ENCODE assay signal across 9 mouse cellular contexts in genomic region chr5:113079783-113080182, GRCm38 (mm10). TPM values are rescaled to one million over a fixed set of nuclear protein-coding genes. Genes with fewer than 3 reads are reported as not detected.
A peak's percentile ranks its signal among the peaks of the same experiment; 100 is the strongest.
DNase-seq lines count a peak whose midpoint lies in the region; ATAC-seq and TF ChIP-seq lines count a peak whose summit lies in the region.
"Had no signal": no experiment of that assay in that cellular context is flagged by ENCODE, and none has a peak within 500 bp of the region (broad histone marks: within the 10 kb centered on the region; RNA-seq: fewer than 3 reads in every experiment).

No protein-coding gene starts in this region.

- H3K4me1 ChIP-seq in kidney, embryonic 14.5 days (ENCODE audit: control insufficient read depth, insufficient read depth, low read length) = no peaks in the 10 kb centered on the region
- H3K4me1 ChIP-seq in kidney, embryonic 16.5 days (ENCODE audit: insufficient read depth, low read length) = peaks cover 10% of the 10 kb centered on the region
- H3K4me1 ChIP-seq in ES-E14 (ENCODE audit: control insufficient read depth in 2 of 2, insufficient read depth in 2 of 2, low read length in 2 of 2, poor library complexity in 1 of 2) = peaks cover 2 to 3% of the 10 kb centered on the region in 2 experiments; a peak in 1 of 4 replicates
- peaks cover 8% of the 10 kb centered on the region; the same call in 1 of the 2 replicates for H3K4me1 ChIP-seq in heart, postnatal 0 days (ENCODE audit: control insufficient read depth, insufficient read depth)

- H3K9me3 ChIP-seq in kidney, embryonic 14.5 days (ENCODE audit: control insufficient read depth, low read length) = 0 out of 2 replicates have a peak, but pooled peaks cover 2% of the 10 kb centered on the region
- 0 out of 2 replicates have a peak, but pooled peaks cover 5% of the 10 kb centered on the region for H3K9me3 ChIP-seq in kidney, embryonic 16.5 days (ENCODE audit: low read length)
- H3K9me3 ChIP-seq in ES-E14 (ENCODE audit: control insufficient read depth, insufficient read depth, low read depth, low read length) = no peaks in the 10 kb centered on the region
- no peaks in the 10 kb centered on the region for H3K9me3 ChIP-seq in heart, postnatal 0 days (replicated peaks; ENCODE audit: control insufficient read depth, low read length)

- TF ChIP-seq EP300 in heart, postnatal 0 days (IDR thresholded peaks at IDR 0.05; ENCODE audit: low read depth) = no peak

- no peak for ATAC-seq in kidney, embryonic 14.5 days (ENCODE audit: low FRiP score, low TSS enrichment)
- no peak for ATAC-seq in kidney, embryonic 16.5 days (ENCODE audit: low FRiP score, low TSS enrichment)
- no peak for ATAC-seq in heart, postnatal 0 days (ENCODE audit: insufficient read depth, low read depth)

- no peak overlapping the region for H3K27ac ChIP-seq in kidney, embryonic 14.5 days (ENCODE audit: low read depth, low read length)
- H3K27ac ChIP-seq in kidney, embryonic 16.5 days (ENCODE audit: low read length) = no peak overlapping the region
- no peak overlapping the region for H3K27ac ChIP-seq in ES-E14 (ENCODE audit: insufficient read depth, low read depth, low read length, poor library complexity, severe bottlenecking)
- no peak overlapping the region for H3K27ac ChIP-seq in heart, postnatal 0 days (ENCODE audit: low read depth)

- 0 out of 2 replicates have a peak overlapping the region, but pooled peaks have one; percentile 19 for H3K4me2 ChIP-seq in kidney, embryonic 14.5 days (replicated peaks; ENCODE audit: low read depth, low read length)
- no peak overlapping the region; the same call in 1 of the 2 replicates for H3K4me2 ChIP-seq in kidney, embryonic 16.5 days (replicated peaks; ENCODE audit: low read depth, low read length)
- peak overlapping the region; percentile 12; the same call in 1 of the 2 replicates for H3K4me2 ChIP-seq in heart, postnatal 0 days (ENCODE audit: low read depth, low read length)

- H3K27me3 ChIP-seq in kidney, embryonic 14.5 days (ENCODE audit: control insufficient read depth, insufficient read depth, low read length) = no peaks in the 10 kb centered on the region
- no peaks in the 10 kb centered on the region for H3K27me3 ChIP-seq in kidney, embryonic 16.5 days (ENCODE audit: insufficient read depth, low read length)
- peaks cover 30% of the 10 kb centered on the region for H3K27me3 ChIP-seq in heart, postnatal 0 days (ENCODE audit: control insufficient read depth, insufficient read depth, low read length)

- H3K4me3 ChIP-seq in kidney, embryonic 14.5 days (ENCODE audit: low read length) = no peak overlapping the region
- no peak overlapping the region for H3K4me3 ChIP-seq in kidney, embryonic 16.5 days (ENCODE audit: low read length)
- peak overlapping the region; percentile 49 to 52; a peak in 3 of 4 replicates for H3K4me3 ChIP-seq in ES-E14 (ENCODE audit: insufficient read depth in 1 of 2, low read depth in 1 of 2, low read length in 2 of 2, poor library complexity in 1 of 2, severe bottlenecking in 1 of 2)
- H3K4me3 ChIP-seq in heart, postnatal 0 days (ENCODE audit: low read depth, low read length) = no peak overlapping the region

- DNase-seq in ES-E14 (ENCODE audit: low read depth, low spot score) = peak; percentile 63
- DNase-seq in embryo, embryonic 10 days (ENCODE audit: low spot score) = peak; percentile 68
- no peak for DNase-seq in heart, postnatal 0 days (ENCODE audit: low spot score)
- peak; percentile 51 for DNase-seq in lung, postnatal 14 days
- DNase-seq in thymus, postnatal 25 days = peak; percentile 22
- DNase-seq in ovary, adult 18-20 months (ENCODE audit: low spot score) = no peak

- no peak overlapping the region for H3K9ac ChIP-seq in kidney, embryonic 14.5 days (ENCODE audit: low read depth, low read length)
- no peak overlapping the region for H3K9ac ChIP-seq in kidney, embryonic 16.5 days (replicated peaks; ENCODE audit: low read length)
- peak overlapping the region; percentile 47; the same call in 1 of the 2 replicates for H3K9ac ChIP-seq in ES-E14 (ENCODE audit: insufficient read depth, low read depth, low read length, poor library complexity, severe bottlenecking)
- no peak overlapping the region for H3K9ac ChIP-seq in heart, postnatal 0 days (replicated peaks; ENCODE audit: low read depth, low read length)

- in situ Hi-C loops in ES-E14 (cut with MboI; ENCODE audit: low sequenced_read_pairs in 2 of 2, unreplicated experiment in 2 of 2) = no loop called here

- no peaks in the 10 kb centered on the region for H3K36me3 ChIP-seq in kidney, embryonic 14.5 days (ENCODE audit: control insufficient read depth, insufficient read depth, low read length)
- H3K36me3 ChIP-seq in kidney, embryonic 16.5 days (ENCODE audit: insufficient read depth, low read length) = no peaks in the 10 kb centered on the region
- H3K36me3 ChIP-seq in ES-E14 (ENCODE audit: control insufficient read depth, insufficient read depth, low read length, poor library complexity, severe bottlenecking) = no peaks in the 10 kb centered on the region
- H3K36me3 ChIP-seq in heart, postnatal 0 days (replicated peaks; ENCODE audit: control insufficient read depth, insufficient read depth, low read length) = no peaks in the 10 kb centered on the region

- peak; percentile 61 for TF ChIP-seq CTCF in heart, postnatal 0 days (IDR thresholded peaks at IDR 0.05; ENCODE audit: low read depth)

- WGBS in kidney, embryonic 14.5 days = 23% methylated on average over 21 of the region's 21 CpGs
- 23% methylated on average over 21 of the region's 21 CpGs for WGBS in kidney, embryonic 16.5 days
- 24% methylated on average over 21 of the region's 21 CpGs for WGBS in heart, postnatal 0 days

TF ChIP-seq in ES-E14, 5 proteins besides CTCF, POLR2A, EP300 and RAD21:
- TF ChIP-seq ZC3H11A (IDR thresholded peaks at IDR 0.05; ENCODE audit: borderline replicate concordance, low read depth, low read length) = peak; percentile 33; the same call in 1 of the 2 replicates
- no peak for TF ChIP-seq ZNF384 (IDR thresholded peaks at IDR 0.05; ENCODE audit: low read depth, low read length)

RNA-seq across cellular contexts. Expression of gene Crybb3, which starts 1.6 kb away (rescaled TPM):
- polyA plus RNA-seq in kidney, embryonic 14.5 days (2014; fragmentation: Nextera tagmentation; extraction: Ambion mirVana) = 0.47 and 1.8 TPM in 2 replicates
- 0.69 and 1.1 TPM in 2 replicates for polyA plus RNA-seq in kidney, embryonic 16.5 days (2015; fragmentation: Nextera tagmentation; extraction: Ambion mirVana)
- total RNA-seq in ES-E14 (2012; rRNA removed) = 0.42 and 1.2 TPM in 2 replicates
- not detected in 2 replicates for total RNA-seq in heart, postnatal 0 days (2014; rRNA removed; ENCODE audit: low replicate concordance)
- 0.77 and 0.89 TPM in 2 replicates for polyA plus RNA-seq in heart, postnatal 0 days (2015; fragmentation: Nextera tagmentation; extraction: Ambion mirVana)

RNA-seq across cellular contexts. Expression of gene Crybb2, which starts 9.9 kb away (rescaled TPM):
- not detected in 2 replicates for polyA plus RNA-seq in kidney, embryonic 14.5 days (2014; fragmentation: Nextera tagmentation; extraction: Ambion mirVana)
- not detected in 2 replicates for polyA plus RNA-seq in kidney, embryonic 16.5 days (2015; fragmentation: Nextera tagmentation; extraction: Ambion mirVana)
- not detected in 2 replicates for total RNA-seq in ES-E14 (2012; rRNA removed)
- not detected in 2 replicates for total RNA-seq in heart, postnatal 0 days (2014; rRNA removed; ENCODE audit: low replicate concordance)
- not detected in 2 replicates for polyA plus RNA-seq in heart, postnatal 0 days (2015; fragmentation: Nextera tagmentation; extraction: Ambion mirVana)
- total RNA-seq: left cerebral cortex, postnatal 14 days had no signal

Comparison
In these comparisons a context has a peak if more than half of its experiments do, and no peak if none do; other contexts are left out.
1. H3K4me3 ChIP-seq: peak in ES-E14 (2 of 2); none in kidney, embryonic 14.5 days (single experiment), kidney, embryonic 16.5 days (single experiment) and heart, postnatal 0 days (single experiment).
2. DNase-seq: peak in ES-E14 (single experiment), embryo, embryonic 10 days (single experiment), lung, postnatal 14 days (single experiment) and thymus, postnatal 25 days (single experiment); none in heart, postnatal 0 days (single experiment) and ovary, adult 18-20 months (single experiment).